Mouse (Mus musculus) R1 (cell line): ENCODE measurements around the gene Bex3.

ENCODE experiments used
- DNase-seq: peaks from one replicate; pipeline ENCODE4 v3.0.0-alpha.2; 2018; ENCODE audit warnings: low read depth, low spot score

Bex3 gene

DNA sequence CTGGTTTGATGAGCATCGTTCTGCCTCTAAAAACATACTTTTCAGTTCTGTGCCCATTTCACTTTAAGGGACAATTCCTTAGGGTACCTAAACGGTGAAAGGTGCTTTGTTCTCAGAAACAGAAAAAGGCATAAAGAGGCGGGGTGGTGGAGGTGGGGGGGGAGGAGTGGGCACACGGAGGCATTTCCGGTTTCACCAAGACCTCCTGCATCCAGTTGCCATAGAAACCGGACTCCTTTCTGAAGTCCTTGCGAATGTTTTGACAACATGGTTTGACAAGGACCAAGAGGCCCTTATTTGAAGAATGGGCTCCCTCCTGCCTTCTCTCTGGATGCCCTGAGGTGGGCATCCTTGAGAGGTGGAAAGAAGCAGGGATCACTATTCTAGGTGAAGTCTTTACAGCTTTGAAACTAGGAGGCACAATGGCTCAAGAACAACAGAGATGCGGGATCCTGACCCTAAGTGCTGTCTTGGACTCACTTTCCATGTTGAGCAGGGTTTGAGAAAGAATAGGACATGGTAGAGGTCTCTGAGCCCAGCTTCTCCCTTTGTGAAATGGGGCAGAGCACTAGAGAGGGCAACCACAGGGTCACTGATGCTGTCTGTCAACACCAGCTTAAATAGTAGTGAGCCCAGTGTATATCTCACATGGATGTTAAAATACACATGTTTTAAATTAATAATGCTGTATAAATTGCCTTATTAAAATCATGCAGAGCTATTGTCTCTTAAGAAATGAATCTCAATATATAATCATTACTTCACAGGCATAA lies 43.9 kb downstream of the Bex3 start:
- peak; percentile 69 for DNase-seq

GRCm38 (mm10) chrX:136319953-136320352 lies 49.9 kb downstream of the Bex3 start:
- no peak for DNase-seq
